Mouse (Mus musculus) c-Kit-positive CD71-positive TER-119-negative erythroid progenitor cells, embryonic 14.5 days (primary cell): ENCODE data around the gene Rps6.

Experiments used
- DNase-seq: peaks from one replicate; pipeline ENCODE4 v3.0.0-alpha.2; 2013; ENCODE audit warnings: low read depth

The Rps6 gene

DNA sequence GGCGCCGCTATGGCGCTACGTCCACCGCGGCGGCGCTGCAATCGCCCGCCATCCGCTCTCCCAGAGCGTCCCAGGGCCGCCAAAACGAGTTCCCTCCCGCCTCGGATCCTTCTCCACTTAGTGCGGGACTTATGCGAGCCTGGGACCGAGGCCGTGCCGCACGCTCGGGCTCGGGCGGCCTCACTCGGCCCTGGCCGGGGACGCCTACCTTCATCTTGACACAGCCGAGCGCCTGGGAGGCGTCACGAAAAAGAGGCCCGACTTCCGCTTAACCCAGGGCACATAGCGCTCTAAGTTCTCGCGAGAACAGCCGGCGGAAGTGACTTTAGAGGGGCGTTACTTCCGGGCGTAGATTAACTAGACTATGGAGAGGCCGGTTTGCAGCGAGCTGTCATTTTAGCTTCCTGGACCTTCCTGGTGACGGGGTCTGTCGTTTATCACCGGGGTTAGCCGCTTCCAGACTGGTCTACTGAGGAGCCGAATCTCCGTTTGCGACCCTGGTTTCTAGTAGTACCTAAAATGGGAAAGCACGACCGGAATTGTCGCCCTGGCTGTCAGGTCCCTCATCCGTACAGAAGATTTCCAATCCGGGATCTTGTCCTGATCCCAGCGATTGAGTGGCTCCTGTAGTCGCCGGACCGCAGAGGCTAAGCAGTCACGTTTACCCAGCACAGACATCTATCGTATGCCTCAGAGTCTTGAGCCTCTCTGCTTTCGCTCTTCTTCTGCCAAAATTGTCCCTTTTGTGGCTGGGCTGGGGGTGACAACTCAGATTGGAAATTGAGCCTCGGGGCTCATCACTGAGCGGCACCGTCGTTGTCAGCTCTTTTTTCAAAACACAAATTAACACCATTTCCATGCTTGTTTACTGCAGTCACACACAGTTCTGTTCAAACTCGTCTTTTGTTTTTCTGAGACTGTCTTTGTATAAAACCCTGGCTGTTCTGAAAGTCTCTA is at the start of gene Rps6:
Rps6 (minus strand) TSS at position 300 of the 957 bp plus-strand sequence.
- DNase-seq: peak; percentile 93

GRCm38 (mm10) chr4:86905869-86906268 is 48.7 kb upstream of the Rps6 start:
- DNase-seq: no peak

DNA sequence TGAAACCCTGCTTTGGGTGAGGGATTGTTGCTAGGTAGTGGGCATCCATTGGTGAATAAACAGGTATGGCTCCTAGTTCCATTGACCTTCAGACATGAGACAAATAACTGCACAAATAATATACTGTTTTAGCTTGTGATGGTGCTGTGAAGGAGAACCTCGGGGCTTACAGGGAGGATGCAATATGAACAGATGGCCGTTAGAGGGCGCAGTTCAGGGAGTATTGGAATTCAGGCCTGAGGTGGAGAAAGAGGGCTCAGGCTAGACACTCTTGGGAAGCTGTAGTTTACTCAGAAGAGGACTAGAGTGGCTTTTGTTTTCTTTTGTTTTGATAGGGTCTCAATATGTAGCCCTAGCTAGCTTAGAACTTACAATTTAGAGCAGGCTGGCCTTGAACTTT is 47.8 kb upstream of the Rps6 start:
- DNase-seq: peak; percentile 40

- DNase-seq: no peak
Observed at GRCm38 (mm10) chr4:86902351-86902750, 45.1 kb upstream of the Rps6 start.

GRCm38 (mm10) chr4:86898791-86899474 is 41.7 kb upstream of the Rps6 start:
- DNase-seq: no peak

- no peak for DNase-seq
Observed at GRCm38 (mm10) chr4:86897411-86897810, 40.2 kb upstream of the Rps6 start.

GRCm38 (mm10) chr4:86887879-86888278 is 30.7 kb upstream of the Rps6 start:
- no peak for DNase-seq

DNA sequence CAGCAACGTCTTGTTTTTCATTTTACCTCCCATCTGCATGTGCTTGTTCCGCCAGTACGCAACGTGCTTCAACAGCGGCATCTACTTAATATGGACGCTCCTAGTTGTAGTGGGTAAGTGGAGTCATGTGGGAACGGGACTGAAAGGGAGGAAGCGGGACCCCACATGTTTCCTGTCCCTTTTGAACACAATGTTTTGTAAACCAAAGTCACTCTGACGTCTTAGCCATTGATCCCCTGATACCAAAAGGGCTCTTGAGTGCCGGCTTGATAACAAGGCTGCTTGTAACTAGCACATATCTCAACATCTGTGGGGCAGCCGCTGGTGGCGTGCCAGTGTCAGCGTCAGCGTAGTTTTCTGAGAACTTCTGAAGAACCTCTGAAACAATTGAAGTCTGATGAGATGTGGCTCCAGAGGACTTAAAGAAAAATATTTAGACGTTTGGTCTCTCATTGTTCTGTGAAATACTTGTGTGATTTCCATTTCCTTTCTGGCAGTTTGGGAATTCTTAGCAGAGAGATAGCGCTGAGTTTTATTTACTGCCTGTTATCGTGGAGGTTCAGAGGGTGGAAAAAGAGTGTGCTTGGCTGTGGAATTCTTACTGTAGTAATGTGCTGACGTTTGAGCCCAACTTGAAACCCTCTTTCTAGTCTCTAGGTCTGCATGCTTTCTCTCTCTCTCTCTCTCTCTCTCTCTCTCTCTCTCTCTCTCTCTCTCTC is 29.1 kb upstream of the Rps6 start:
- DNase-seq: peak; percentile 77

- no peak for DNase-seq
Observed at GRCm38 (mm10) chr4:86885790-86886159, 28.6 kb upstream of the Rps6 start.

GRCm38 (mm10) chr4:86884945-86885344 is 27.7 kb upstream of the Rps6 start:
- DNase-seq: no peak

DNA sequence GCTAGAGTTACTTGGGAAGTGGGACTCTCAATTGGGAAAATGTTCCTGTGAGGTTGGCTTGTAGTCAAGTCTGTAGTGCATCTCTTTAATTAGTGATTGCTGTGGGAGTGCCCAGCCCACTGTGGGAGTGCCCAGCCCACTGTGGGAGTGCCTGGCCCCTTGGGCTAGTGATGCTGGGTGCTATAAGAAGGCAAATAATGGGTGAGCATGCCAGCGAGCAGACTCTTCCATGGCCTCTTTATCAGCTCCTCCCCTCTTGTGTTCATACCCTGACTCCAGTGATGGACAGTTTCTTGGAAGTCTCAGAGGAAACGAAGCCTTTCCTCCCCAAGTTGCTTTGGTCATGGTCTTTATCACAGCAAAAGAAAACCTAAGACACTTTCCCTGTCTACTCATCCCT is 25.2 kb upstream of the Rps6 start:
- DNase-seq: no peak

- no peak for DNase-seq
Observed at GRCm38 (mm10) chr4:86881178-86881577, 24.0 kb upstream of the Rps6 start.

DNA sequence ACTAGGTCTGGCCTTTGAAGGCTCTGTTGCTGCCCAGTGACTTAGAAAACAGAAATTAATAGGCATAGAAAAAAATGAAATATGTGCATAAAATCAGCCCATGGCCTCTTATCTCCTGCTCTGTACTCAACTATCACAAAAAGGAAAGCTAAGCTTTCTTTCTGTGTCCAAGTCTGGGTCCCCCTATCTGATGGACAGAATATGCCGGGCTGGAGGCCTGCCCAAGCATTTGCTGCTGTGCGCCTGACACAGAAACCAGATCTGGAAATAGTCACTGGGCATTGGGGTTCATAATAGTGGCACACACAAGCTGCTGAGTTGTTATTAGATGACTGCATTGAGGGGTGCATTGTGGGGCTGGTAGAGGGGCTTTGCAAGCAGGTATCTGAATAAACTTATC is 22.3 kb upstream of the Rps6 start:
- no peak for DNase-seq

- DNase-seq: peak; percentile 86
Observed at GRCm38 (mm10) chr4:86874146-86874847, 17.1 kb upstream of the Rps6 start, which contains the start of gene Acer2. TSS of gene Acer2 (plus strand) at chr4:86874396.

DNA sequence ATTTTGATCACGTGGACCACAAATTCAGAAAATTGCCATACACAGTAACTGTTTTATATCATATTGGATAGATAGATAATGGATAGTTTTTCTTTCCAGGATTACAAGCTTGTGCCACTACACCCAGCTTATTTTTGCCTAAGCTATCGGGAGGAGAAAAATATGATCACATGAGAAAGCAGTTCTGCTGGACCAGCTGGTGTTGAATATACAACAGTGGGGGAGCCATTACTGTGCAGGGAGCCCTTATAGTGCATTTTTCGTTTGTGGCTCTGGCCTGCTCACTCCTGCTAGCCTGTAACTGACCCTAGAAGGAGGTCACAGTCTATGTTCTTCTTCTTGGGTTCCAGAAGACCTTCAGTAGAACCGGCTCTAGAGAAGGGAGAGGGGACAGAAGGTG is 15.9 kb upstream of the Rps6 start:
- no peak for DNase-seq

DNA sequence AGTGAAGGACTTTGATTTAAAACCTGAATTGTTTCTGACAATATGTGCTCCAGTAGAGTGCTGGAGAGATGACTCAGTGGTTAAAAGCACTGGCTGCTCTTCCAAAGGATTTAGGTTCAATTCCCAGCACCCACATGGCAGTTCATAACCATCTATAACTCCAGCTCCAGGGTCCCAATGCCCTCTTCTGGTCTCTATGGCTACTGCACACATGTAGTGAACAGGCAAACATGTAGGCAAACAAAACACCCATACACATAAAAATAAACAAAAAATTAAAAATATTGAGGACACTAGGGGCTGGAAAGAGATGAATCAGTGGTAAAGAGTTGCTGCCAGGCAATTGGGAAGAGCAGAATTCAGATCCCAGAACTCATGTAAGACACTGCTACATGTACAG is 14.8 kb upstream of the Rps6 start:
- DNase-seq: no peak

DNA sequence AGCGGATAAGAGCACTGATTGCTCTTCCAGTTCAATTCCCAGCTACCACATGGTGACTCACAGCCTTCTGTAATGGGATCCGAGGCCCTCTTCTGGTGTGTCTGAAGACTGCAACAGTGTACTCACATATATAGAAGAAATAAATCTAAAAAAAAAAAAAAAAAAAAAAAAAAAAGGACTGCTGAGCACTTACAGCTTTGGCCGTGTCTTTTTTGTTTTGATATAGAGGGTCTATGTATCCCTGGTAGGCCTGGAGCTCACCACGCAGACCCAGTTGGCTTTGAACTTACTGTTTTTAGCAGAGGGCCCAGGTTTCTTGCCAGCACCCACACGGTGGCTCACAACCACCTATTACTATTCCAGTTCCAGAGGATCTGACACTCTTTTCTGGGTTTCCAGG is 6.9 kb upstream of the Rps6 start:
- no peak for DNase-seq

GRCm38 (mm10) chr4:86858070-86858440 is 843 bp upstream of the Rps6 start:
- no peak for DNase-seq

- no peak for DNase-seq
Observed at GRCm38 (mm10) chr4:86856304-86857112, 704 bp downstream of the Rps6 start.

DNA sequence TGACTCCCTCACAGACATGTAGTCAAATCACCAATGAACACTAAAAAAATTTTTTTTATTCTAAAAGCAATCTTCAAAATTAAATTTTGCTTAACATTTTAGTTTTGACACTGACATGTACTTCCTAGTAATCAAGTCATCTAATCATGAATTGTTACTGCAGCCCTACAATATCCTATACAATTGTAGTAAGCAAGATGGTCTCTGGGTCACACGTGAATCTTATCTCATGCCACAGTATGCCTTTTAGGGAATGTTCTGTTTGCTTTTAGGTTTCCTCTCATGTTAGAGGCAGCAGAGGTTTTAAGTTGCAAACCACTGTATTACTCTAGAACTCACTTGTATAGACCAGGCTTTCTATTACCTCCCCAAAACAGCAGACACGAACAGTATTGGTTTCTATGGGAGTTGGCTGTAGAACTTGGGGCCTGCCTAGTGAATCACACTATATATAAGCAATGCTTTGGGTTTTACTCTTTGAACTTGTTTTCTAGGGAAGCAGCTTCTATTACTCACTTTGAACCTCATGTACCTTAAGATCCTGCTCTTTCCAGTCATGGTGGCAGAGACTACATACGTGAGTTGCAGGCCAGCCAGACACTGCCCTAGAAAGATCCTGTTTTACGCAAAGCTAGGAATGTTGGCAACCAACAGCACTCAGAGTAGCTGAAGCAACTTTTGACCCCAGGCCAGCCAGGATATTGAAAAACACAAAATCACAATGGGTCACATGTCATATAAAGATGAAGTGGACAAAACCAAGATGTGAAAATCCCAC is 4.2 kb downstream of the Rps6 start:
- no peak for DNase-seq
